Mouse (Mus musculus) left cerebral cortex, adult 11 months (tissue): ENCODE data around the gene Rab3a.

Experiments
- DNase-seq: peaks from one replicate; pipeline ENCODE4 v3.0.0; 2022; ENCODE audit warnings: low spot score

Gene Rab3a

GRCm38 (mm10) chr8:70801156-70801555, 46.7 kb downstream of the Rab3a start:
- no peak for DNase-seq

DNA sequence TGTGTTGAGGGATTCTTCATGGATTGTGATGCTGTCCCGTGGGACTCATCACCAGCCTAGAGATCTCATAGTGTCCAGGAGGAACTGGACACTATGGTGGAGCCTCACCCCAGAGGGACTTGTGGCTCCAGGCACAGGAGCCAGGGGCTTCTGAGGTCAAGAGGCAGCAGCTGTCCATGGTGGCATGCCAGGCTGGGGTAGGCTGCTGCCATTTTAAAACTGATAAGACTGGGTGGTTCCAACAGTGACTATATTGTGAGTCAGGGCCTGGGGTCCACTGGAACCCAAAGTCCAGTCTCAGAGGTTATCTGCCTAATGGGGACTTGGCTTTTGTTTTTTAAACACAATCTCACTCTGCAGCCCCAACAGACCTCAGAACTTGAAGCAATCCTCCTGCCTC, 47.4 kb downstream of the Rab3a start:
- DNase-seq, result no peak

- DNase-seq, result no peak
Measured at GRCm38 (mm10) chr8:70802786-70803510, 48.5 kb downstream of the Rab3a start.

- DNase-seq, result no peak
Measured at GRCm38 (mm10) chr8:70803761-70804480, 49.4 kb downstream of the Rab3a start.

DNA sequence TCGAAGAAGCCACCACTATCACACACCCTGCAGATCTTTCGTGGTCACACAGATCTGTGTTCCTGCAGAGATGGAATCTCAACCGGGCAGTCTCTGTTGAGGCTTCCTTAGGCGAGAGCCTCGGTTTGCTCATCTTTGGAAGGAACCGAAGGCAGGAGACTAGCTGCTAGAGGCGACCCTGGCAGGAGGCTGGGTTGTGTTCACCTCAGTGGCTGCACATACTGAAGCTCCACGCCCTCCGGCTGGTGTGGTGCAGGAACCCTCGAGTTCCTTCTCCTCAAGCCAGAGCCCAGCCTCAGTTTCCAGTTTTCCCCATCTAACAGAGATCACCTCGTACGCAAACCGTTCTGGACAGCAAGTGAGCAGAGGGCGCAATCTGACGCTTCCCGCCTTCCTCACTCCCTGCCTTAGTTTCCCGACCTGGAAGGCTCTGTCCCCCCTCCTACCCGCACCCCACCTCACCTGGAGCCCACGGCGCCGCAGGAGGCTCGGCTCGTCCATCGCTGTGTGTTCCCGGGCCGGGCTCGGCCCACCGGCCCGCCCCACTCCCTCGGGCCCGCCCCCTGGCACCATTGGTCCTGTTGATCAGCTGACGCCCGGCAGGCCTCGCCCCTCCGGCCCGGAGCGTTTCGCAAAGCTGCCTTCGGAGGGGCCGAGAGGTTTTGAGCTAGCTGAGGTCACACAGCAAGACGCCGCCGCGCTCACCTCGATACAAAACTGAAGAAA, 50.2 kb downstream of the Rab3a start, which contains the start of gene Mast3:
Gene Mast3 (minus strand): TSS at position 574 of the 726 bp plus-strand sequence.
- no peak for DNase-seq

GRCm38 (mm10) chr8:70806541-70806940, 52.1 kb downstream of the Rab3a start:
- no peak for DNase-seq

GRCm38 (mm10) chr8:70807304-70807703, 52.8 kb downstream of the Rab3a start:
- no peak for DNase-seq

- no peak for DNase-seq
Measured at GRCm38 (mm10) chr8:70808239-70808638, 53.8 kb downstream of the Rab3a start, which contains the start of gene Il12rb1. Gene Il12rb1, plus strand, starts transcription at chr8:70808449.
